Mouse (Mus musculus): ENCODE data around the gene Gm9803. TPM values are rescaled to one million over a fixed set of nuclear protein-coding genes. Genes with fewer than 3 reads are reported as not detected.

Gm9803 gene
- 2.1 TPM in 1 of 4 replicates, not detected in the others for total RNA-seq (2023; ENCODE audit: inconsistent age)

GRCm38 (mm10) chr10:43523931-43524330 lies at the start of gene Gm9803:
Gm9803 (plus strand) TSS chr10:43524084.

GRCm38 (mm10) chr10:43478751-43479435 lies 45.0 kb upstream of the Gm9803 start, which contains the start of gene Bend3:
Bend3 (plus strand) TSS chr10:43478831.

GRCm38 (mm10) chr10:43540442-43541152 lies 16.7 kb downstream of the Gm9803 start, which contains the start of gene 1700021F05Rik:
1700021F05Rik (minus strand) TSS chr10:43540994.

Other genes starting within 250 kb of the Gm9803 start
- 8.9 to 14.1 TPM (median 12.3 TPM) in 4 replicates for gene Bend3, start 45.3 kb upstream of the Gm9803 start, total RNA-seq (2023; ENCODE audit: inconsistent age)
- gene 1700021F05Rik, start 16.9 kb downstream of the Gm9803 start, total RNA-seq (2023; ENCODE audit: inconsistent age) = 7.6 to 14.3 TPM (median 12.4 TPM) in 4 replicates
- gene Cd24a, start 54.2 kb downstream of the Gm9803 start, total RNA-seq (2023; ENCODE audit: inconsistent age) = 675 to 711 TPM (median 693 TPM) in 4 replicates

Data from B cell, adult (primary cell).